Mouse (Mus musculus): ENCODE measurements around the gene Itgb3bp. TPM values are rescaled to one million over a fixed set of nuclear protein-coding genes. Genes with fewer than 3 reads are reported as not detected.

Gene Itgb3bp
- polyA plus RNA-seq, 1 experiment from 2014 or later = 53.4 TPM

GRCm38 (mm10) chr4:99725914-99726451, 203.6 kb downstream of the Itgb3bp start:
- 91% methylated on average over 8 of the region's 8 CpGs for WGBS
- Histone ChIP-seq H3K27ac (replicated peaks; ENCODE audit: low read depth, low read length) (no peak overlapping the region), H3K9me3 (ENCODE audit: control insufficient read depth, low read length) (no peaks in the 10 kb centered on the region), H3K27me3 (ENCODE audit: control insufficient read depth, insufficient read depth, low read length) (no peaks in the 10 kb centered on the region), H3K36me3 (ENCODE audit: control insufficient read depth, insufficient read depth, low read length) (peaks cover 14% of the 10 kb centered on the region), H3K4me1 (ENCODE audit: control insufficient read depth, insufficient read depth, low read length) (no peaks in the 10 kb centered on the region), H3K9ac (ENCODE audit: low read length) (no peak overlapping the region), H3K4me3 (ENCODE audit: low read depth, low read length) (no peak overlapping the region), H3K4me2 (ENCODE audit: low read depth, severe bottlenecking) (no peak overlapping the region)
- no peak for DNase-seq (ENCODE audit: low spot score)
- no peak for ATAC-seq (ENCODE audit: insufficient number of reproducible peaks, low FRiP score, low TSS enrichment, low read depth)

- no peak overlapping the region for H3K9ac ChIP-seq (ENCODE audit: low read length)
- no peaks in the 10 kb centered on the region for H3K9me3 ChIP-seq (ENCODE audit: control insufficient read depth, low read length)
- no peaks in the 10 kb centered on the region for H3K27me3 ChIP-seq (ENCODE audit: control insufficient read depth, insufficient read depth, low read length)
- no peaks in the 10 kb centered on the region for H3K4me1 ChIP-seq (ENCODE audit: control insufficient read depth, insufficient read depth, low read length)
- no peak for ATAC-seq (ENCODE audit: insufficient number of reproducible peaks, low FRiP score, low TSS enrichment, low read depth)
- 98% methylated on average over 4 of the region's 4 CpGs for WGBS
- DNase-seq (ENCODE audit: low spot score) = no peak
- no peak overlapping the region for H3K4me3 ChIP-seq (ENCODE audit: low read depth, low read length)
- H3K27ac ChIP-seq (replicated peaks; ENCODE audit: low read depth, low read length) = no peak overlapping the region
- H3K4me2 ChIP-seq (ENCODE audit: low read depth, severe bottlenecking) = no peak overlapping the region
- H3K36me3 ChIP-seq (ENCODE audit: control insufficient read depth, insufficient read depth, low read length) = peaks cover 5% of the 10 kb centered on the region
Observed at GRCm38 (mm10) chr4:99724331-99724730, 205.3 kb downstream of the Itgb3bp start.

GRCm38 (mm10) chr4:99717905-99718304, 211.7 kb downstream of the Itgb3bp start:
- Histone ChIP-seq H3K4me1 (ENCODE audit: control insufficient read depth, insufficient read depth, low read length) (no peaks in the 10 kb centered on the region), H3K36me3 (ENCODE audit: control insufficient read depth, insufficient read depth, low read length) (peaks cover 2% of the 10 kb centered on the region; the same call in 1 of the 2 replicates), H3K4me3 (ENCODE audit: low read depth, low read length) (no peak overlapping the region), H3K27ac (replicated peaks; ENCODE audit: low read depth, low read length) (no peak overlapping the region), H3K4me2 (ENCODE audit: low read depth, severe bottlenecking) (no peak overlapping the region), H3K9me3 (ENCODE audit: control insufficient read depth, low read length) (no peaks in the 10 kb centered on the region), H3K9ac (ENCODE audit: low read length) (no peak overlapping the region), H3K27me3 (ENCODE audit: control insufficient read depth, insufficient read depth, low read length) (no peaks in the 10 kb centered on the region)
- DNase-seq (ENCODE audit: low spot score) = no peak
- WGBS = 78% methylated on average over 4 of the region's 4 CpGs
- no peak for ATAC-seq (ENCODE audit: insufficient number of reproducible peaks, low FRiP score, low TSS enrichment, low read depth)

GRCm38 (mm10) chr4:99715783-99716416, 213.7 kb downstream of the Itgb3bp start:
- Histone ChIP-seq H3K4me1 (ENCODE audit: control insufficient read depth, insufficient read depth, low read length) (no peaks in the 10 kb centered on the region), H3K9ac (ENCODE audit: low read length) (peak overlapping the region; percentile 86), H3K9me3 (ENCODE audit: control insufficient read depth, low read length) (no peaks in the 10 kb centered on the region), H3K27me3 (ENCODE audit: control insufficient read depth, insufficient read depth, low read length) (no peaks in the 10 kb centered on the region), H3K4me2 (ENCODE audit: low read depth, severe bottlenecking) (peak overlapping the region; percentile 67), H3K4me3 (ENCODE audit: low read depth, low read length) (peak overlapping the region; percentile 59), H3K36me3 (ENCODE audit: control insufficient read depth, insufficient read depth, low read length) (peaks cover 2% of the 10 kb centered on the region; the same call in 1 of the 2 replicates), H3K27ac (replicated peaks; ENCODE audit: low read depth, low read length) (no peak overlapping the region)
- DNase-seq (ENCODE audit: low spot score) (no peak), ATAC-seq (ENCODE audit: insufficient number of reproducible peaks, low FRiP score, low TSS enrichment, low read depth) (peak; percentile 52)
- 27% methylated on average over 25 of the region's 25 CpGs for WGBS

Other genes starting within 250 kb of the Itgb3bp start
- gene Alg6, start 214.1 kb downstream of the Itgb3bp start, polyA plus RNA-seq (2014; fragmentation: Nextera tagmentation; extraction: Ambion mirVana) = 21.3 and 21.6 TPM in 2 replicates
- gene Efcab7, start 100.6 kb downstream of the Itgb3bp start, polyA plus RNA-seq (2014; fragmentation: Nextera tagmentation; extraction: Ambion mirVana) = 24.8 and 33.0 TPM in 2 replicates
- 47.0 and 51.8 TPM in 2 replicates for gene Pgm1, start 399 bp downstream of the Itgb3bp start, polyA plus RNA-seq (2014; fragmentation: Nextera tagmentation; extraction: Ambion mirVana)
- gene Ror1, start 166.0 kb upstream of the Itgb3bp start, polyA plus RNA-seq (2014; fragmentation: Nextera tagmentation; extraction: Ambion mirVana) = 12.6 and 12.8 TPM in 2 replicates

All from limb, embryonic 11.5 days (tissue).